8 mouse cellular contexts compared by ENCODE assay signal in genomic region chr2:18393022-18393519, GRCm38 (mm10). TPM values are rescaled to one million over a fixed set of nuclear protein-coding genes. Genes with fewer than 3 reads are reported as not detected.
DNase-seq lines count a peak whose midpoint lies in the region; ATAC-seq and TF ChIP-seq lines count a peak whose summit lies in the region.

No protein-coding gene starts in this region.

- H3K9me3 ChIP-seq in limb, embryonic 14.5 days (ENCODE audit: control insufficient read depth, low read length): no peaks in the 10 kb centered on the region
- H3K9me3 ChIP-seq in stomach, postnatal 0 days (ENCODE audit: control insufficient read depth, low read length): no peaks in the 10 kb centered on the region

- peaks cover 8% of the 10 kb centered on the region for H3K36me3 ChIP-seq in heart, adult 2 months (ENCODE audit: control insufficient read depth, insufficient read depth, low read length)
- no peaks in the 10 kb centered on the region for H3K36me3 ChIP-seq in limb, embryonic 14.5 days (ENCODE audit: control insufficient read depth, insufficient read depth, low read length)
- H3K36me3 ChIP-seq in stomach, postnatal 0 days (ENCODE audit: control insufficient read depth, insufficient read depth, low read length): no peaks in the 10 kb centered on the region

- peak; percentile 28 for TF ChIP-seq CTCF in heart, adult 2 months (IDR thresholded peaks at IDR 0.05)
- peak; percentile 27 for TF ChIP-seq CTCF in stomach, postnatal 0 days (IDR thresholded peaks at IDR 0.05; ENCODE audit: low read depth)

- DNase-seq in heart, adult 2 months: no peak
- no peak for DNase-seq in heart, adult 8-10 months (ENCODE audit: low spot score)
- peak; percentile 7 for DNase-seq in thymus, postnatal 14 days
- DNase-seq in thymus, postnatal 25 days: no peak
- DNase-seq in limb, embryonic 14.5 days (ENCODE audit: low spot score): no peak
- DNase-seq in stomach, postnatal 0 days (ENCODE audit: low spot score): no peak
- no peak for DNase-seq in c-Kit-positive CD71-positive TER-119-positive erythroid progenitor cells, embryonic 14.5 days (ENCODE audit: low spot score)
- no peak for DNase-seq in layer of hippocampus, postnatal 10 days (ENCODE audit: low spot score in 2 of 2)

- peak overlapping the region; percentile 42 for H3K4me2 ChIP-seq in limb, embryonic 14.5 days (replicated peaks; ENCODE audit: low read depth, low read length, severe bottlenecking)
- peak overlapping the region; percentile 67 for H3K4me2 ChIP-seq in stomach, postnatal 0 days (replicated peaks; ENCODE audit: low read depth)

- peak overlapping the region; percentile 90 for H3K4me3 ChIP-seq in heart, adult 2 months
- H3K4me3 ChIP-seq in limb, embryonic 14.5 days (replicated peaks; ENCODE audit: low read length): peak overlapping the region; percentile 74
- H3K4me3 ChIP-seq in stomach, postnatal 0 days (ENCODE audit: low read depth, low read length): peak overlapping the region; percentile 85

- no peak for TF ChIP-seq EP300 in heart, adult 2 months (IDR thresholded peaks at IDR 0.05; ENCODE audit: insufficient read depth, low read depth, low read length)
- peak; percentile 2 for TF ChIP-seq EP300 in stomach, postnatal 0 days (optimal IDR thresholded peaks at IDR 0.05)

- no peak for TF ChIP-seq POLR2A in heart, adult 2 months (IDR thresholded peaks at IDR 0.05; ENCODE audit: insufficient read depth, low read depth, low read length)
- TF ChIP-seq POLR2A in limb, embryonic 14.5 days (IDR thresholded peaks at IDR 0.05; ENCODE audit: borderline replicate concordance, extremely low read depth, insufficient read depth, insufficient read length): no peak

- H3K9ac ChIP-seq in heart, adult 2 months (ENCODE audit: low read depth, low read length): peak overlapping the region; percentile 45; the same call in 1 of the 2 replicates
- H3K9ac ChIP-seq in limb, embryonic 14.5 days (ENCODE audit: low read depth, low read length, severe bottlenecking): no peak overlapping the region
- peak overlapping the region; percentile 23; the same call in 1 of the 2 replicates for H3K9ac ChIP-seq in stomach, postnatal 0 days (ENCODE audit: low read length)

- intact Hi-C loops in heart, adult 2 months (cut with DNase I): loop anchor here (5.0 kb wide), 4 partner anchors 284 to 884 kb away; partner anchors contain the start of gene Bmi1

- WGBS in heart, adult 2 months: 61% methylated on average over 2 of the region's 2 CpGs
- whole genome bisulfite sequencing in limb, embryonic 14.5 days: 55% methylated on average over 2 of the region's 2 CpGs
- 65% methylated on average over 2 of the region's 2 CpGs for WGBS in stomach, postnatal 0 days

- no peaks in the 10 kb centered on the region for H3K27me3 ChIP-seq in heart, adult 2 months (ENCODE audit: control insufficient read depth, insufficient read depth, low read length)
- no peaks in the 10 kb centered on the region for H3K27me3 ChIP-seq in limb, embryonic 14.5 days (ENCODE audit: control insufficient read depth, insufficient read depth, low read length)
- no peaks in the 10 kb centered on the region for H3K27me3 ChIP-seq in stomach, postnatal 0 days (ENCODE audit: control insufficient read depth, insufficient read depth, low read length)

- peaks cover 6% of the 10 kb centered on the region for H3K79me2 ChIP-seq in heart, adult 2 months (replicated peaks; ENCODE audit: control insufficient read depth, insufficient read depth, low read length)

- peaks cover 2% of the 10 kb centered on the region for H3K4me1 ChIP-seq in heart, adult 2 months (ENCODE audit: control insufficient read depth, insufficient read depth, low read length)
- H3K4me1 ChIP-seq in limb, embryonic 14.5 days (ENCODE audit: control insufficient read depth, insufficient read depth, low read length): peaks cover 3% of the 10 kb centered on the region; the same call in 1 of the 2 replicates
- no peaks in the 10 kb centered on the region for H3K4me1 ChIP-seq in stomach, postnatal 0 days (replicated peaks; ENCODE audit: control insufficient read depth, insufficient read depth)

- ATAC-seq in limb, embryonic 14.5 days (ENCODE audit: low FRiP score, low read depth): no peak
- ATAC-seq in stomach, postnatal 0 days (ENCODE audit: low FRiP score, low TSS enrichment): no peak

- H3K27ac ChIP-seq in heart, adult 2 months: peak overlapping the region; percentile 98
- peak overlapping the region; percentile 96 for H3K27ac ChIP-seq in limb, embryonic 14.5 days (replicated peaks; ENCODE audit: low read depth, low read length)
- peak overlapping the region; percentile 99 for H3K27ac ChIP-seq in stomach, postnatal 0 days (replicated peaks)

RNA-seq across cellular contexts. Expression of gene Dnajc1, which starts 0.4 kb away (rescaled TPM):
- 10 to 100 TPM; 15.0 to 18.3 TPM for total RNA-seq in heart, adult 2 months (2021)
- polyA plus RNA-seq in heart, adult 2 months (2012; rRNA removed): 7.2 and 11.2 TPM in 2 replicates
- total RNA-seq in heart, adult 8-10 months (2022): 10 to 100 TPM; 14.1 to 17.2 (median 15.5) TPM
- polyA plus RNA-seq in limb, embryonic 14.5 days (2012; rRNA removed): 18.2 and 19.7 TPM in 2 replicates
- 43.2 and 43.3 TPM in 2 replicates for polyA plus RNA-seq in limb, embryonic 14.5 days (2014; fragmentation: Nextera tagmentation; extraction: Ambion mirVana)
- polyA plus RNA-seq in stomach, postnatal 0 days (2015; fragmentation: Nextera tagmentation; extraction: Ambion mirVana): 34.4 and 34.5 TPM in 2 replicates
- total RNA-seq in layer of hippocampus, postnatal 10 days (2021): 10 to 100 TPM; 15.7 to 22.2 TPM
